Mouse (Mus musculus) stomach, postnatal 0 days (tissue): ENCODE measurements around the gene Ccdc172. TPM values are rescaled to one million over a fixed set of nuclear protein-coding genes. Genes with fewer than 3 reads are reported as not detected.

Experiments used
- ATAC-seq: fragments of 200-750 bp; cut with Nextera tagmentation; 2 replicates; pipeline ENCODE4 v1.8.0; 2017; ENCODE audit not compliant: low FRiP score, low TSS enrichment
- DNase-seq: peaks from one replicate; pipeline ENCODE4 v3.0.0-alpha.2; 2016; ENCODE audit warnings: low spot score
- H3K27ac ChIP-seq: fragments of 300-500 bp; sonication (generic); replicated peaks from 2 replicates; pipeline ENCODE4 v1.5.1; 2014; ENCODE audit warnings: mild to moderate bottlenecking, control low read depth
- H3K27me3 ChIP-seq: fragments of 300-500 bp; sonication (generic); 2 replicates; pipeline ENCODE4 v1.6.1; 2014; ENCODE audit warnings: low read length; ENCODE audit not compliant: control insufficient read depth, insufficient read depth
- H3K36me3 ChIP-seq: fragments of 300-500 bp; sonication (generic); 2 replicates; pipeline ENCODE4 v1.6.1; 2014; ENCODE audit warnings: low read length, mixed read lengths; ENCODE audit not compliant: control insufficient read depth, insufficient read depth
- H3K4me1 ChIP-seq: fragments of 300-500 bp; sonication (generic); replicated peaks from 2 replicates; pipeline ENCODE4 v1.6.1; 2014; ENCODE audit warnings: antibody characterized with exemption; ENCODE audit not compliant: control insufficient read depth, insufficient read depth
- H3K4me2 ChIP-seq: fragments of 300-500 bp; sonication (generic); replicated peaks from 2 replicates; pipeline ENCODE4 v1.6.1; 2014; ENCODE audit warnings: low read depth, mild to moderate bottlenecking, control low read depth, moderate library complexity
- H3K4me3 ChIP-seq: fragments of 300-500 bp; sonication (generic); 2 replicates; pipeline ENCODE4 v1.5.1; 2014; ENCODE audit warnings: low read depth, low read length, control low read depth
- H3K9ac ChIP-seq: fragments of 300-500 bp; sonication (generic); 2 replicates; pipeline ENCODE4 v1.6.1; 2014; ENCODE audit warnings: mild to moderate bottlenecking, low read length, control low read depth, mixed read lengths
- H3K9me3 ChIP-seq: fragments of 300-500 bp; sonication (generic); 2 replicates; pipeline ENCODE4 v1.6.1; 2016; ENCODE audit warnings: low read length; ENCODE audit not compliant: control insufficient read depth
- CTCF ChIP-seq: IDR thresholded peaks from 2 replicates; pipeline ENCODE4 v1.5.1; 2016; ENCODE audit warnings: antibody characterized with exemption, low read depth, mild to moderate bottlenecking, moderate library complexity
- EP300 ChIP-seq: optimal IDR thresholded peaks from 2 replicates; pipeline ENCODE3; 2016; ENCODE audit warnings: antibody characterized with exemption
- WGBS: fragments of 180-500 bp; shearing (Covaris S2); extraction: QIAGEN DNeasy Blood & Tissue Kit; methylation state at CpG from one replicate; pipeline ENCODE4 v1.1.7; 2014; 5-methylcytosine and 5-hydroxymethylcytosine counted together
- polyA plus RNA-seq: library from polyadenylated mRNA; unstranded; fragments of >200 nt; fragmentation: Nextera tagmentation; extraction: Ambion mirVana; gene quantifications from 2 replicates; pipeline ENCODE4 v1.2.1, GENCODE M21; 2015

The Ccdc172 gene
- polyA plus RNA-seq, 1 experiment from 2014 or later, result not detected

GRCm38 (mm10) chr19:58486686-58487085 lies 25.1 kb upstream of the Ccdc172 start:
- DNase-seq (no peak), ATAC-seq (no peak)
- TF ChIP-seq EP300 (no peak), CTCF (no peak)
- Histone ChIP-seq H3K4me3 (no peak overlapping the region), H3K36me3 (no peaks in the 10 kb centered on the region), H3K4me2 (no peak overlapping the region), H3K27me3 (no peaks in the 10 kb centered on the region), H3K4me1 (0 out of 2 replicates have a peak, but pooled peaks cover 2% of the 10 kb centered on the region), H3K9ac (no peak overlapping the region), H3K9me3 (no peaks in the 10 kb centered on the region; the same call in 1 of the 2 replicates), H3K27ac (no peak overlapping the region)
- 28% methylated on average over 2 of the region's 2 CpGs for WGBS

GRCm38 (mm10) chr19:58497106-58497505 lies 14.7 kb upstream of the Ccdc172 start:
- H3K4me1 ChIP-seq, result no peaks in the 10 kb centered on the region
- no peaks in the 10 kb centered on the region for H3K36me3 ChIP-seq
- ATAC-seq (no peak), DNase-seq (no peak)
- H3K4me3 ChIP-seq, result no peak overlapping the region
- WGBS, result 35% methylated on average over 3 of the region's 3 CpGs
- H3K27ac ChIP-seq, result no peak overlapping the region
- H3K4me2 ChIP-seq, result no peak overlapping the region
- no peaks in the 10 kb centered on the region for H3K27me3 ChIP-seq
- no peak for TF ChIP-seq CTCF
- TF ChIP-seq EP300, result no peak
- H3K9me3 ChIP-seq, result no peaks in the 10 kb centered on the region
- no peak overlapping the region for H3K9ac ChIP-seq

- Histone ChIP-seq H3K27me3 (no peaks in the 10 kb centered on the region), H3K36me3 (no peaks in the 10 kb centered on the region), H3K27ac (no peak overlapping the region), H3K9ac (no peak overlapping the region), H3K4me2 (no peak overlapping the region), H3K4me1 (no peaks in the 10 kb centered on the region), H3K9me3 (no peaks in the 10 kb centered on the region), H3K4me3 (no peak overlapping the region)
- 74% methylated on average over 3 of the region's 3 CpGs for WGBS
- TF ChIP-seq EP300 (no peak), CTCF (no peak)
- ATAC-seq (no peak), DNase-seq (no peak)
Observed at GRCm38 (mm10) chr19:58499420-58499966, 12.3 kb upstream of the Ccdc172 start.

DNA sequence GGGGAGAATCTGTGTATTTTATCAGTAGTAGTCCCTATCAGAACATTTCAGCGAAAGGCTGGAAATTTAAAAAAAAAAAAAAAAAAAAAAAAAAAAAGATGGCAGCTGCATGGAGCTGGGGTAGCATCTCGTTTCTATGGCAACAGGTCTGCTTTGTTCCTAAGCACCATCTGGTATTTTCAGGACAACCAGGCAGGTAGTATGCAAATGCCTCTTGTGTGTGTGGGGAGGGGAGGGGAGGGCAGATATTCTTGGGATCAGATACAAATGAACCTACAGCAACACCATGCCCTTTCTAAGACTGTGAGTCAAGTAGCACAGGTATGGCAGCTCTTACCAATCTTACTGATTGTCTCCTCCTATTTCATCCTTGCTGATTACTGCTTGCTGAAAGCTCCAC lies 11.7 kb upstream of the Ccdc172 start:
- 91% methylated on average over 2 of the region's 2 CpGs for WGBS
- Histone ChIP-seq H3K27ac (no peak overlapping the region), H3K9ac (no peak overlapping the region), H3K4me3 (no peak overlapping the region), H3K4me2 (no peak overlapping the region), H3K36me3 (no peaks in the 10 kb centered on the region), H3K9me3 (no peaks in the 10 kb centered on the region), H3K27me3 (no peaks in the 10 kb centered on the region), H3K4me1 (no peaks in the 10 kb centered on the region)
- TF ChIP-seq CTCF, result no peak
- TF ChIP-seq EP300, result no peak
- no peak for ATAC-seq
- no peak for DNase-seq

GRCm38 (mm10) chr19:58521696-58522095 lies 9.9 kb downstream of the Ccdc172 start:
- H3K4me3 ChIP-seq, result no peak overlapping the region
- H3K27me3 ChIP-seq, result no peaks in the 10 kb centered on the region
- 57% methylated on average over 1 of the region's 1 CpGs for WGBS
- DNase-seq (no peak), ATAC-seq (no peak)
- H3K9me3 ChIP-seq, result no peaks in the 10 kb centered on the region
- H3K9ac ChIP-seq, result no peak overlapping the region
- no peak for TF ChIP-seq EP300
- TF ChIP-seq CTCF, result no peak
- H3K4me2 ChIP-seq, result no peak overlapping the region
- no peaks in the 10 kb centered on the region for H3K36me3 ChIP-seq
- H3K27ac ChIP-seq, result no peak overlapping the region
- H3K4me1 ChIP-seq, result no peaks in the 10 kb centered on the region

- Histone ChIP-seq H3K9me3 (no peaks in the 10 kb centered on the region), H3K27me3 (no peaks in the 10 kb centered on the region), H3K4me2 (no peak overlapping the region), H3K4me1 (no peaks in the 10 kb centered on the region), H3K27ac (no peak overlapping the region), H3K4me3 (no peak overlapping the region), H3K36me3 (no peaks in the 10 kb centered on the region), H3K9ac (no peak overlapping the region)
- no peak for TF ChIP-seq CTCF
- WGBS, result 38% methylated on average over 12 of the region's 12 CpGs
- ATAC-seq, result peak; percentile 88
- peak; percentile 34 for DNase-seq
Observed at GRCm38 (mm10) chr19:58523736-58524394, 12.1 kb downstream of the Ccdc172 start.
